Mouse (Mus musculus): ENCODE data around the gene Gm42791.

The Gm42791 gene

GRCm38 (mm10) chr5:149009111-149009510 is 14.2 kb upstream of the Gm42791 start:
- DNase-seq (ENCODE audit: low read depth in 1 of 2, low spot score in 2 of 2): no peak

- DNase-seq (ENCODE audit: low read depth in 1 of 2, low spot score in 2 of 2): no peak
Observed at GRCm38 (mm10) chr5:149007295-149007646, 12.3 kb upstream of the Gm42791 start.

GRCm38 (mm10) chr5:149006362-149007294 is 11.7 kb upstream of the Gm42791 start:
- peak; percentile 96 to 97 for DNase-seq (ENCODE audit: low read depth in 1 of 2, low spot score in 2 of 2)

- DNase-seq (ENCODE audit: low read depth in 1 of 2, low spot score in 2 of 2): no peak
Observed at GRCm38 (mm10) chr5:149005701-149006361, 10.9 kb upstream of the Gm42791 start.

GRCm38 (mm10) chr5:149005083-149005482 is 10.1 kb upstream of the Gm42791 start:
- no peak for DNase-seq (ENCODE audit: low read depth in 1 of 2, low spot score in 2 of 2)

- DNase-seq (ENCODE audit: low read depth in 1 of 2, low spot score in 2 of 2): no peak
Observed at GRCm38 (mm10) chr5:149003137-149003536, 8.2 kb upstream of the Gm42791 start.

GRCm38 (mm10) chr5:149002803-149003115 is 7.8 kb upstream of the Gm42791 start:
- no peak for DNase-seq (ENCODE audit: low read depth in 1 of 2, low spot score in 2 of 2)

- no peak for DNase-seq (ENCODE audit: low read depth in 1 of 2, low spot score in 2 of 2)
Observed at GRCm38 (mm10) chr5:149002034-149002802, 7.3 kb upstream of the Gm42791 start.

GRCm38 (mm10) chr5:148999802-149000201 is 4.9 kb upstream of the Gm42791 start:
- no peak for DNase-seq (ENCODE audit: low read depth in 1 of 2, low spot score in 2 of 2)

GRCm38 (mm10) chr5:148998512-148998911 is 3.6 kb upstream of the Gm42791 start:
- no peak for DNase-seq (ENCODE audit: low read depth in 1 of 2, low spot score in 2 of 2)

- no peak for DNase-seq (ENCODE audit: low read depth in 1 of 2, low spot score in 2 of 2)
Observed at GRCm38 (mm10) chr5:148996709-148997037, 1.7 kb upstream of the Gm42791 start.

- DNase-seq (ENCODE audit: low read depth in 1 of 2, low spot score in 2 of 2): no peak
Observed at GRCm38 (mm10) chr5:148995962-148996708, 1.2 kb upstream of the Gm42791 start.

GRCm38 (mm10) chr5:148994311-148994705 is 639 bp downstream of the Gm42791 start:
- DNase-seq (ENCODE audit: low read depth in 1 of 2, low spot score in 2 of 2): no peak

- no peak for DNase-seq (ENCODE audit: low read depth in 1 of 2, low spot score in 2 of 2)
Observed at GRCm38 (mm10) chr5:148992598-148992997, 2.3 kb downstream of the Gm42791 start.

- DNase-seq (ENCODE audit: low read depth in 1 of 2, low spot score in 2 of 2): no peak
Observed at GRCm38 (mm10) chr5:148990891-148991311, 4.0 kb downstream of the Gm42791 start.

GRCm38 (mm10) chr5:148989480-148989879 is 5.5 kb downstream of the Gm42791 start:
- no peak for DNase-seq (ENCODE audit: low read depth in 1 of 2, low spot score in 2 of 2)

- DNase-seq (ENCODE audit: low read depth in 1 of 2, low spot score in 2 of 2): no peak
Observed at GRCm38 (mm10) chr5:148984961-148985360, 10.0 kb downstream of the Gm42791 start.

GRCm38 (mm10) chr5:148983696-148984095 is 11.3 kb downstream of the Gm42791 start:
- DNase-seq (ENCODE audit: low read depth in 1 of 2, low spot score in 2 of 2): no peak

- DNase-seq (ENCODE audit: low read depth in 1 of 2, low spot score in 2 of 2): no peak
Observed at GRCm38 (mm10) chr5:148983108-148983664, 11.8 kb downstream of the Gm42791 start.

- no peak for DNase-seq (ENCODE audit: low read depth in 1 of 2, low spot score in 2 of 2)
Observed at GRCm38 (mm10) chr5:148982396-148982795, 12.6 kb downstream of the Gm42791 start.

- DNase-seq (ENCODE audit: low read depth in 1 of 2, low spot score in 2 of 2): no peak
Observed at GRCm38 (mm10) chr5:148980607-148981006, 14.3 kb downstream of the Gm42791 start.
